Mouse (Mus musculus) left cerebral cortex, postnatal 10 days (tissue): ENCODE measurements around the gene Zfp646. TPM values are rescaled to one million over a fixed set of nuclear protein-coding genes. Genes with fewer than 3 reads are reported as not detected.
A peak's percentile ranks its signal among the peaks of the same experiment; 100 is the strongest.

Experiments
- DNase-seq, 2 experiments: peaks; one replicate each; pipeline ENCODE4 v3.0.0; 2021 to 2022; ENCODE audit warnings: low spot score in 2 of 2, mixed read lengths in 1 of 2; ENCODE audit errors: extremely low spot score in 1 of 2
- intact Hi-C: fragments of 180-260 bp; cut with DNase I; formaldehyde crosslinking; loops from one replicate; pipeline ENCODE4 v1.15.1; 2025
- total RNA-seq, 2 experiments: library from RNA; stranded (reverse); gene quantifications; 2 replicates each; pipeline ENCODE4 v1.2.3; 2021

Gene Zfp646
- total RNA-seq, 2 experiments from 2014 or later, result 24.7 to 24.8 TPM

DNA sequence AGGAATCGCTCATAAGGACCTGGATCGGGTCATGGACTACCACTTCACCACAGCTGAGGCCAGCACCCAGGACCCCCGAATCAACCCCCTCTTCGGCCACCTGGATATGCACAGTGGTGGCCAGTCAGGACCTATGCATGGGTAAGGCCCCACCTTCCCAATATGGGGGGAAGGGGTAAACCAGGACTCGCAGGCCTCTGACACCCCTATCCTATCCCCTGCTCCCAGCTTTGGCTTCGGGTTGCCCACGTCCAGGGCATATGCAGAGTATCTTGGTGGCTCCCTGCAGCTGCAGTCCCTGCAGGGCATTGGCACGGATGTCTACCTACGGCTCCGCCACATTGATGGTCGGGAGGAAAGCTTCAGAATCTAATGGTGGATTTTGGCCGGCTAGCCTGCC lies 31.9 kb downstream of the Zfp646 start:
- intact Hi-C loops, result no loop called here
- DNase-seq, result no peak

DNA sequence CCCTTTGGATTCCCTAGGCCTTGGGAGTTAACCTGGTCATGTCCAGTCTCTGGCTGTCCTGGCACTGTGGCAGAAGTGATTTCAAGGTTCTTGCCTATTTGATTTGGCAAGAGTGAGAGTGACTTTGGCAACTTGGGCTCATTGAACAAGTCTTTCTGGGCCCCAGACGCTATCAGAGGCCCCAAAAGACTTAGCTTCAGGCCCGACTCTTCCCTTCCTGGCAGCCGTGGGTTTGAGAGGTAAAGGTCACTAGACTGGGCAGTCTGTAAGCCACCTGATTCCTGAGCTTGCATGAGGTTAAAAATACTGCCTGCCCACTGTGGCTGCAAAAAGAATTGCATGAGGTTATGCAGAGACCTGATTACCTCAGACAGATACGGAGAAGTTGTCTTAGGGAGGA lies 32.6 kb downstream of the Zfp646 start:
- no peak for DNase-seq
- intact Hi-C loops, result no loop called here

DNA sequence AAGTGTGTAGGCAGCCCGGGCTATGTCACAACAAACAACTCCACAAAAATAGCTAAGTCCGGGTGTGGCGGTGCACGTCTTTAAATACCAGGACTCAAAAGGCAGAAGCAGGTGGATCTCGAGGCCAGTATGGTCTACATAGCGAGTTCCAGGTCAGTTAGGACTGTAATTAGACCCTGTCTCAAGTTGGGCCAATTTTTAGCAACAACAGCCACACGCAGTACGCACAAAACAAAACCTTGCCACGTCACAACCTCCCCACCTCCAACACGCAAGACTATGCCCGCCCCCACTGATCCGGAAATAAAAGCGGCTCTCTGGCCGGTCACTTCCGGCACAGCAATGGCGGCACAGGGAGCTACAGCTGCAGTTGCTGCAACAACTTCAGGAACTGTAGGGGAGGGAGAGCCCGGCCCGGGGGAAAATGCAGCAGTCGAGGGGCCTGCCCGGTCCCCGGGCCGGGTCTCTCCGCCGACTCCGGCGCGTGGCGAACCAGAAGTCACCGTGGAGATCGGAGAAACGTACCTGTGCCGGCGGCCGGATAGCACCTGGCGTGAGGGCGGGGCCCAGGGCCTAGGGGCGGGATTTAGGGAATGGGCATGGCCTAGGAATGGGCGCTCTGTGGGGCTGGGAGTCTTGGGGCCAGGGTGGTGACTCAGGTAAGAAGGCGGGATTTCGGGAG lies 36.3 kb downstream of the Zfp646 start, which contains the start of gene Kat8:
Gene Kat8 (plus strand): TSS at position 327 of the 682 bp plus-strand sequence.
- DNase-seq, result peak; percentile 76 to 92
- intact Hi-C loops, result no loop called here

DNA sequence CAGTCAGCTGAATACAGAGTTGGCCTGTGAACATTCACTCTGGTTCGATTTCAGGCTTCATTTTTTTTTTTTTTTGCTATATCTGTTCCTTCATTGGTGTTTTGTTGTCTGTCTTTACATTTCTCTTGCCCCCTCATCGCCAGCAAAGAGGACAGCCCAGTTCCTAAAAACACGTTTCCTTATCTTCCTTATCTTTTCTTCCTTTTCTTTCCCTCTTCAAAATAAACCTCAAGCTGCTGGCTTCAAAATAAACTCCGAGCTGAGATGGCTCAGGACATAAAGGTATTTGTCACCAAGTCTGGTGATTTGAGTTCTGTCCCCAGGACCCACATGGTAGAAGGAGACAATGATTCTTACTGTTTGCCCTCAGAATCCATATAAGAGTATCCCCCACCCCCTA lies 36.9 kb downstream of the Zfp646 start:
- intact Hi-C loops, result no loop called here

DNA sequence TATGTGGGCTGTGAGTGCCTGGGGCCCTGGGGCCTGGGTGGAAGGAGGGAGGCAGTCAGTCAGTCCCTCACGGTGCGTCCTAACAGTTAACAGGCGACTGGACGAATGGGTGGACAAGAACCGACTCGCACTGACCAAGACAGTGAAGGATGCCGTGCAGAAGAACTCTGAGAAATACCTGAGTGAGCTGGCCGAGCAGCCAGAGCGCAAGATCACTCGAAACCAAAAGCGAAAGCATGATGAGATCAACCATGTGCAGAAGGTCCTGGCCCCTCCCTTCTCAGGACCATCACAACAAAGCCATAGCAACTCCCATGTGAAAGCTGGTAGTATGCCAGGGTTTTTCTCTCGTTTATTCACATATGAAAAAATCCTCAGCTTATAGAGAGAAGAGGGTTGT lies 39.3 kb downstream of the Zfp646 start:
- DNase-seq, result no peak
- intact Hi-C loops, result no loop called here

More for the DNA sequence above, 36.9 kb downstream of the Zfp646 start:
- DNase-seq, result no peak

DNA sequence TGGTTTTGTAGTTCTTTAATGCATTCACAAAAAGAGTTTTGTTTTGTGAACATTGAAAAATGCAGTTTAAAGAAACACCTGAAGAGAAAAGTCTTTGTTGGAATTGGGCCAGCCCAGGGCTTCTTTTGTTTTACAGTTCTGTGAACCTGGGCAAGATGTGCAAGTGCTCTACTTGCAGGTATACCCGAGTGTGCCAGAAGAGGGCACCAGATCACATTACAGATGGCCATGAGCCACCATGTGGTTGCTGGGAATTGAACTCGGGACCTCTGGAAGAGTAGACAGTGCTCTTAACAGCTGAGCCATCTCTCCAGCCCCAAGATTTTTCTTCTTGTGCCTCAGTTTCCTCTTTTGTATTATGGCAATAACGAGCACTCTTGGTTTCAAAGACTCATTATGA lies 42.2 kb downstream of the Zfp646 start:
- intact Hi-C loops, result no loop called here
- DNase-seq, result peak in 1 of 2 experiments; percentile 55

DNA sequence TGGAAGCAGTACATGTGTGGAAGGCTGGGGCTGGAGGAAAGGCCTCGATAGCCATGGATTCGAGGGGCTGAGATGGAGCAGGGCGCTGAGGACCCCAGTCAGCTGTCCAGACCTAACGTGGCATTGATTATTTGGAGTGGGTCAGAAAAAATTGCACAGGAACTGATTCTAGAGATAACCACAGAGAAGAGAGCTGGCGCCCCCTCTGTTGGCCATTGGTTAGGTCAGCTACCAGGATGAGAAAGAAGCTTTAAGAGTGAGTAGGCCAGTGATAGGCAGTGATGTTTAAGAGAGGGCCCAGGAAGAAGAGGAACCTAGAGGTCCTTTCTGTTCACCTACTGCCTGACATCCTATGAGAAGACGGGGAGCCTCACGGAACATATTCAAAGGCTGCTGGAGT lies 43.3 kb downstream of the Zfp646 start:
- intact Hi-C loops, result no loop called here
- DNase-seq, result no peak

DNA sequence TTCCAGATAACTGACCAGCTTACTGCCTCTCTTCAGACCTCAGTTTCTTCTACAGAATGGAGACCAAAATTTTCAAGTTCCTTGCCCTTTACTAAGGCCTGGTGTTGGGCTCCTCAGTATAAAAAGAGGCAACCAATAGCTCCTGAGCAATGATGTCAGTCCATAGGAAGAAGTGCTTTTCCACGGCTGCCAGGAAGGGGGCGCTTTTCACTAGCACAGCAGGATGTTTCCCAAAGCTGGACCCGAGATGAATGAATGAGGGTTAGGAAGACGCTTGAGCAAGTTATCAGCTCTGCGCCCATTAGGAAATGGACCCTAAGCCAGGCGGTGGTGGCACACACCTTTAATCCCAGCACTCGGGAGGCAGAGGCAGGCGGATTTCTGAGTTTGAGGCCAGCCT lies 45.5 kb downstream of the Zfp646 start:
- intact Hi-C loops, result no loop called here
- no peak for DNase-seq

DNA sequence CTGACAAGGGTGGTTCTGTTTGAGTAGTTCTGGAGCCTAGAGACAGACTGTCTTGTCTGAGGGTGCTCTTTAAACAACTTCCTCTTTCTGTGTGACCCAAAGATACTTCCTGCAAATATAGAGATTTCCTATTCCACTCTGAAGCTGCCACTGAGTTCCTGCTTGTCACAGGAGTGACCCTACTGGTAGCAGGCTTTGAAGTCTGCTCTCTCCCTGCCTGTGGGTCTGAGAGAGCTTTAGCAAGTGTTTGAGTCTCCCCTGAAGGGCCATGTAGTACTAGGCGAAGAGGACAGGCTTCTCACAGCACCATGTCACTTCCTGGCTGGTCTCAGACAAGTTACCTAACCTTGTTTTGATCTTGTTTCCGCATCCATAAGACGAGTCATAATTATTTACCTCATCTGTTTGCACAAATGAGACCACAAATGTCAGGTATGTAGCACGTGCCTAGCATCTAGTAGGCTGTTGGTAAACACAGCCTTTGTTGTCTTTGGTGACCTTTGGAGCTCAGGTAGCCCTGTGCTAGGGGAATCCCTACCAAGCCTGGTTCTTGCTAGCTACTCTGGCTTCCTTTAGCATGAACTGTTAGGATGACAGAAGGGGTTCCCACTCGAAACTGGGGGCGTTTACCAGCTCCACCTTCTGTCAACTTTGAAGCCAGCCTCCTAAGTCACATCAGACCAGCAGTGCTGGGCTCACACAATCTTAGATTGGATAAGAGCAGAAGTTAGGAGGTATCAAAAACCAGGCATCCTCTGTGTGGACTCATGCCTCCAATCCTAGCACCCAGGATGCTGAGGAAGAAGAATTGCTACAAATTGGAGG lies 46.6 kb downstream of the Zfp646 start:
- intact Hi-C loops, result no loop called here
- DNase-seq, result no peak

DNA sequence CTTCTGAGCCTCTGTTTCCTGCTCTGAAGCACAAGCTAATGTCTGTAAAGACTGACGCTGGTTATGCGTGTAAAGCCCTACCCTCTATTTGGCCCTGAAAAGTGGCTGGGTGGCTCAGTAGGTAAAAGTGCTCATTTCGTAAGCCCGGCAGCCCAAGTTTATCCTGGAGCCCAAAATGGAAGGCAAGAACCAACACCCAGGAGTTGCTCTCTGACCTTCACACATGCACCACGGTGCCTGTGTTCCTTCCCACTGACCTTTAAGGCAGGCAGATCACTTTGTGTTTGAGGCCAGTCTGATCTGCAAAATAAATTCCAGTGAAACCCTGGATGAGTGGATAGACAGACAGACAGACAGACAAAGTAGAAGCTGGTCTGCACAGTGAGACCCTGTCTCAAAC lies 47.7 kb downstream of the Zfp646 start:
- intact Hi-C loops, result no loop called here
- no peak for DNase-seq

DNA sequence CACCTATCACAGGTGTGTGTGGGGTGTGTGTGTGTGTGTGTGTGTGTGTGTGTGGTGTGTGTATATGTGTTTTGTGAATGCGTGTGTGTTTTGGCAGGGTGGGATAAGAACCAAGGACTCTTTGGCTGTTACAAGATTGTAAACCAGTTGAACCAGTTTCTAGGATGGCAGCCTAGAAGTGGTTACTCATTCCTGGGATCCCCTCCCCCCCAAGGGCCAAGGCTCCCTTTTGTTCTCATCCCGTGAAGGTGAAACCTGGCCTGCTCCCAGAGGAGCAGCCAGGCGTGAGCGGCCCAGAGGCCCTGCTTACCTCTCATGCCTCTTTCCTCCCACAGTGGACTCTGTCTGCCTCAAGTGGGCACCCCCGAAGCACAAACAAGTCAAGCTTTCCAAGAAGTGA lies 49.2 kb downstream of the Zfp646 start:
- intact Hi-C loops, result no loop called here
- no peak for DNase-seq

DNA sequence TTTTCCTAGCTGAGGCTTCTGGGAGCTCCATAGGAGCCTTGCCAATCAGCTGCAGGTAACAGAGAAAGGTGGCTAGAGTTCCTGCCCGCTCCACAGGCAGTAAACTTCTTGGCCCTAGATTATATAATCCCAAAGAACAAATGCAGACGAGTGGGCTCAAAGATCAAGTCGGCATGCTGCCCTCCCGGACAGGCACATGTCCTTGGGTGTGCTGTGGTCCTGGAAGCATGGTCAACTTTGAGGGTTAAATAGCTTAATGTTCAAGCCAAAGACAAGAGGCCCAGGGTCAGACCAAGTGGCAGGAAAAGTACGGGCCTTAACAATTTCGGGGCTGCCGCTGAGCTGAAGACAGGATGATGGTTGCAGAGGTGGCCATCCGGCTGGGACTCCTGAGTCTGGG lies 50.0 kb downstream of the Zfp646 start:
- no peak for DNase-seq
- intact Hi-C loops, result no loop called here

DNA sequence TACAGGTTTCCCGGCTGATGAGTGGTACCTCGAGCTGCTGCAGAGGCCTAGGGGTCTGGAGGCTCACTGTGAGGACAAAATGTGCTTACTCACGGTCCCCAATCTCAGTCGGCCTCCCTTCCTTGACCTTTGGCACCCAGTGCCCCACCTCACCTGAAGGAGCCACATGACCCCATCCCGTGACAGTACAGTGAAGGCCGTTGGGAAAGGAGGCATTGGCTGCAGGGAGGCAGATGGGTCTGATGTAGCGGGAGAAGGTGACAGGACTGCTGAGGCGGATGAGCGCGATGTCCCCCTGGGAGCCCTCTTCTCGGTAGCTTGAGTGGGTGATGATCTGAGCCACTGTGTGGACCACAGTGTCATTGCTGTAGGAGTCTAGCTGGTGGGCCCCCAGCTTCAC lies 50.8 kb downstream of the Zfp646 start:
- intact Hi-C loops, result no loop called here
- no peak for DNase-seq

DNA sequence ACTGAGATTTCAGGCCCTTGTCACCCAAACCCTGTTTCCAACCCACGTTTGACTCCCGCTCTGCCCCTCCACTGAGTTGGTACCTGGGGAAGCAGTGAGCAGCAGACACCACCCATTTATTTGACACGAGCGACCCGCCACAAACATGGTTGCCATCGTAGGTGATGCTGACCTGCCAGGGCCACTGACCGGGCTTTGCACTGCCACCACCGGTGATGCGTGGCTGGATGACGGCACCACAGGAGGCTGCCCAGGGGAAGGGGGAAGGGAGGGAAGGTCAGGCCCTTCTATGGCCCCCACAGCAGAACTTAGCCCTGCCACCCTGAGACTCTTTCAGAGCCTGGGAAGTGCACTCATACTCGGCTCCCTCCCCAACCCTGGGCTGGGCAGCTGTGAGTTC lies 51.7 kb downstream of the Zfp646 start:
- intact Hi-C loops, result no loop called here
- DNase-seq, result no peak

DNA sequence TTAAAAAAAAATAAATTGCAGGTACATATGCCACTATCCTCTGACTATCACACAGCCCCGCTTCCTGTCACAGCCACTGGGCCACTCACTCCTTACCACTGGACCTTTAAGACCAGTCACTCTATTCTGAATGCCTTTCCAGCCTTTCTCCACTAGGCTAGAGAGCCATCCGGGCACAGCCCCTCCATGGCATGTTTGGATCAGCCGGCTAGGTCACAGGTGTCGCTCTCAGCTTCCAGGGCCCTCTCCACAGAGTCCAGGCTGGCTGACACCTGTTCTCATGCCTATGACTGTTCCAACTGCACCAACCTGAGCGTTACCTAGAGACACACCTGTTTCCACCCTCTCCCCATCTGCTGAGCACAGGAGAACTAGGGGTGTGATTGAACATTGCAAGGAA lies 52.6 kb downstream of the Zfp646 start:
- no peak for DNase-seq
- intact Hi-C loops, result no loop called here

DNA sequence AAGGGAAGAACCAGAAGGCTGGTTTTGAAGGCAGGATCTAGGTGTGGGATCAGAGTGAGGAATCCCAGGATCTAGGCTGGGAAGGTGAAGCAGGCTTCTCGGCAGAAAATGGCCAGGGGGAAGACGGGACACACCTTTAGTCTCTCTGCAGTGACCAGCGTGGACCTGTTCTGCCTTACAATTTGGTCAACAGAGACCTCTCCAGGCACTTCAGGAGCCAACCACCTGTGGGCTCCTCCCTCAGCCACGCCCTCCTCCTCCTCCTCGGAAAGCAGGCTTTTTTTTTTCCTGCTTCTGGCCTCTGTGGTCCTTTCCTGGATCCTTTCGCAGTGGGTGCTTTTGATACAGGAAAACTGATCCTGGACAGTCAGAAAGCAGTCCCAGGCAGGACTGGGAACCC lies 53.9 kb downstream of the Zfp646 start, which contains the start of gene Prss8:
Gene Prss8 (minus strand): TSS at position 182 of the 400 bp plus-strand sequence.
- intact Hi-C loops, result no loop called here
- no peak for DNase-seq

DNA sequence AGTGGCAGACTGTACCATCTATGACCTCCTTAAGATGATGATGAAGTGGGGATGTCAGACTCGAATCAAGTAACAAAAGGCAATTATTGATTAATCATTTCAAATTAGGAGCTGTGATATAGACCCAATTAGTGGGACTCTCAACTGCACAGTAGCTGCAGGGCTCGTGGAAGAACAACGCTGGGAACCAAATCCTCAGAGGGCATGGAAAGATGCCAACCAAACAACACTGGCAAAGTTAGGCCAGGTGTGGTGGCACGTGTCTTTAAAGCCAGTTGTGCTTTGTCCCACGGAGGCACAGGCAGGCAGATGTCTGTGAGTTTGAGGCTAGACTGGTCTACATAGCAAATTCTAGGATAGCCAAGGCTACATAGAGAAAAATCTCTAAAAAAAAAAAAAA lies 54.6 kb downstream of the Zfp646 start:
- intact Hi-C loops, result no loop called here

DNA sequence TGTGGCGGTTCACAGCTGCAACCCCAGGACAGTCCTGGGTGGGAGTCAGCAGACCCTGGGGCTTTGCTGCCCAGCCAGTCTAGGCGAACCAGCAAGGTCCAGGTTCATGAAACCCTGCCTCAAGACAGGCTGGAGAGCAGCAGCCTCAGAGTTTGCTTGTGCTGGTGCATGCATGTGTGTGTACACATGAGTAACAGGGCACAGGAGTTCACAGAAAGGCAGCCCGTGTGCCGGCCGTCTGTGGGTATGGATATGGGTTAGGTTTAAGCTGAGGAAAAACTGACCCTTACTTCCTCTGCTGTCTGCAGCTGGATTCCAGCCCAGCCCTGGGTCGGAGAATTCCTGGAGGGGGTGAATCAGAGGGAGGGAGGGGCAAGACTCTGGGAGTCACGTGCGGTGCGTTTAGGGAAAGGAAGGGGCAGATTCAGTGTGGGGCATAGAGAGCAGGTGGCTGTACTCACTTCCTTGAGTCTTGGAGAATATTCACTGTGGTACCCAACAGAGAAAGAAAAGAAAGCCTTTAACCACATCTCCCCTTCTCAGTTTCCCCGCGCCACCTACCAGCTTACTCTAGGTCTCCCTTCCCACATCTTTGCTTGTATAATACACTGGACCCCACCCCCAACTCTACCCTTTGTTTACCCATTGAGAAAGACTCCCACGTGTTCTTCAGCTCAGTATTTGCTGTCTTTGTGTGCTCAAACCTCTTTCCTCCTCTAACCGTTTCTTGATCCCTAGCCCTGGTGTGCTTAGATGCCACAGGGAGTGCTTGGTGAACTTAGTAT lies 55.5 kb downstream of the Zfp646 start:
- intact Hi-C loops, result no loop called here
- DNase-seq, result peak in 1 of 2 experiments; percentile 62

More for the DNA sequence above, 54.6 kb downstream of the Zfp646 start:
- no peak for DNase-seq

DNA sequence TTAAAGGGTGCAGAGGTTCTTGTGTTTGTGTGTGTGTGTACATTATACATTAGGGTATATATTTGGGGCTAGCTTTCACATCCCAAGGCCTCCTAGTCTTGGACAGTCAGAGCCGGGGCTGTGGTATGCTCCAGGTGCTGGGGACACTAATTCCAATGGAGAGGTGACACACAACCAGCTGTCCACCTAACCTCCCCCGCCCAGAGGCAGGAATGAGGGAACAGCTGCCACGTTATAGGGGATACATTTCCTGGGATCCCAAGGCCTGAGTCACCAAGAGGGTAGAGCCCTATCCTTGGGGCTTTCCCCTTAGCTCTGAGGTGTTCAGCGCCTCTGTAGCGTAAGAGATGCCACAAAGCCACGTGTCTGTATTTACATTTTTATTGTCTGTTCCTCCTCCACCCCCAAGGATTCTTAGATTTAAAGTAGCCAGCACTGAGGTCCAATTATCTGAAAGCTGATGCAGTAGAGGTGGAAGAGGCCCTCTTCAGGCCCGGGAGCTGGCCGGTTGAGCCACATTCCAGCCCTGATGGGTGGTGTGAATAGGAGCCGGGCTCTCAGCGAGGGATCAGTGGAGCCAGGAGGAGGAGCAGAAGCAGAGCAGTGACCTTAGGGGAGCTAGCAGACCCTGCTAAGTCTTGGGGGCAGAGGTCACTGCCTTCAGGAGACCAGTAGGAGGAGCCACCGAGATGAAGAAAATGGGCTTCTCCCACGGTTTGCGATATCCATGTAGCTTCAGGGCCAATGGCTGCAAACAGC lies 56.4 kb downstream of the Zfp646 start:
- no peak for DNase-seq
- intact Hi-C loops, result no loop called here
